Mouse (Mus musculus) ES-Bruce4 (cell line): Measurements from ENCODE around the gene Nr2f1. TPM values are rescaled to one million over a fixed set of nuclear protein-coding genes. Genes with fewer than 3 reads are reported as not detected.
A peak's percentile ranks its signal among the peaks of the same experiment; 100 is the strongest.
"Not testable (repeated sequence)": the region's sequence is repeated elsewhere in the genome, so short reads cannot be mapped to it uniquely, and the experiment has no call there.

Source experiments
- H3K27ac ChIP-seq: 2 replicates; pipeline ENCODE4 v1.5.1; 2012; ENCODE audit warnings: low read length, inconsistent platforms; ENCODE audit not compliant: insufficient read depth
- H3K27me3 ChIP-seq: 2 replicates; pipeline ENCODE4 v1.6.1; 2012; ENCODE audit warnings: mild to moderate bottlenecking, low read length, inconsistent platforms; ENCODE audit not compliant: control insufficient read depth, poor library complexity, insufficient read depth, severe bottlenecking
- H3K36me3 ChIP-seq: 2 replicates; pipeline ENCODE4 v1.6.1; 2012; ENCODE audit warnings: inconsistent platforms, mild to moderate bottlenecking, low read length, moderate library complexity; ENCODE audit not compliant: control insufficient read depth, poor library complexity, insufficient read depth, severe bottlenecking
- H3K4me1 ChIP-seq: one replicate; pipeline ENCODE4 v1.8.1; 2011; ENCODE audit warnings: low read length; ENCODE audit not compliant: control insufficient read depth, insufficient read depth
- H3K4me3 ChIP-seq: 2 replicates; pipeline ENCODE4 v1.5.1; 2011; ENCODE audit warnings: low read depth, mild to moderate bottlenecking, low read length
- H3K9ac ChIP-seq: 2 replicates; pipeline ENCODE4 v1.6.1; 2012; ENCODE audit warnings: low read depth, mild to moderate bottlenecking, inconsistent platforms; ENCODE audit not compliant: poor library complexity, severe bottlenecking
- H3K9me3 ChIP-seq: replicated peaks from 2 replicates; pipeline ENCODE4 v1.6.1; 2012; ENCODE audit warnings: mild to moderate bottlenecking, low read length, inconsistent platforms; ENCODE audit not compliant: control insufficient read depth, poor library complexity, insufficient read depth, severe bottlenecking
- CTCF ChIP-seq: IDR thresholded peaks from one replicate; pipeline ENCODE4 v1.8.1; 2011; ENCODE audit warnings: low read depth, low read length
- EP300 ChIP-seq: IDR thresholded peaks from 2 replicates; pipeline ENCODE4 v1.6.1; 2011; ENCODE audit warnings: low read depth, low read length; ENCODE audit not compliant: insufficient read depth
- POLR2A ChIP-seq: IDR thresholded peaks from one replicate; pipeline ENCODE4 v1.8.1; 2011; ENCODE audit warnings: low read length; ENCODE audit not compliant: insufficient read depth
- polyA plus RNA-seq: library from polyadenylated mRNA; stranded (reverse); fragments of >200 nt; gene quantifications from 2 replicates; pipeline ENCODE4 v1.2.4, GENCODE M21; 2011; ENCODE audit warnings: low read depth; ENCODE audit not compliant: missing spikeins, insufficient read depth, insufficient read length

Nr2f1 gene
- polyA plus RNA-seq = not detected in 2 replicates

- Histone ChIP-seq H3K4me3 (peak within 1 kb of the TSS; percentile 58), H3K9ac (peak within 1 kb of the TSS; percentile 68), H3K4me1 (no peaks in the 10 kb centered on the region), H3K9me3 (no peaks in the 10 kb centered on the region), H3K27me3 (peaks cover 34% of the 10 kb centered on the region), H3K36me3 (no peaks in the 10 kb centered on the region), H3K27ac (no peak within 1 kb of the TSS)
- TF ChIP-seq POLR2A = no peak
- no peak for TF ChIP-seq EP300
- no peak for TF ChIP-seq CTCF
Measured at GRCm38 (mm10) chr13:78199642-78200160, at the start of gene Nr2f1. Gene Nr2f1 (minus strand): TSS chr13:78199757.

GRCm38 (mm10) chr13:78221680-78222079 is 22.1 kb upstream of the Nr2f1 start:
- no peaks in the 10 kb centered on the region for H3K4me1 ChIP-seq
- H3K27ac ChIP-seq = no peak overlapping the region
- no peak for TF ChIP-seq CTCF
- no peak overlapping the region for H3K9ac ChIP-seq
- no peak overlapping the region for H3K4me3 ChIP-seq
- no peaks in the 10 kb centered on the region for H3K36me3 ChIP-seq
- H3K27me3 ChIP-seq = no peaks in the 10 kb centered on the region
- H3K9me3 ChIP-seq = no peaks in the 10 kb centered on the region

GRCm38 (mm10) chr13:78220238-78220637 is 20.7 kb upstream of the Nr2f1 start:
- H3K27ac ChIP-seq, H3K36me3 ChIP-seq, H3K9ac ChIP-seq, H3K4me3 ChIP-seq, H3K4me1 ChIP-seq, H3K27me3 ChIP-seq, H3K9me3 ChIP-seq: not testable (repeated sequence)

DNA sequence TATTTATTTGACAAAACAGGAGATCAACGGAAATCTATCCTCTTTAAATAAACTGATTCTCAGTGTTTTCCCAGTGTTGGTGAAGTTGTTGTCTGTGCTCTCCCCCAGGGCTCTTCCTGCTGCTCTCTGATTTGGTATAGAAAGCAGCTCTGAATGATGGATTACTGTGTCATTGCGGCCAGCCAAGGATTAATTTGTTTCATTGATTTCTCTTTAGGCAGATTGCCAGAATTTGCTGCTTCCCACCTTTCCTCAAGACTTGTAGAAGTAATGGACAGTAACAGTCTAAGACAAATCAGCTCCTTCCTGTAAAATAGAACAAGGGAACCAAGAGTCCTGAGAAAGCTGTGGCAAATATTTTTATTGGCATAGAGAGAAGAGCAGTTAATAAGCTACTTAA is 15.7 kb upstream of the Nr2f1 start:
- Histone ChIP-seq H3K27ac (no peak overlapping the region), H3K4me1 (no peaks in the 10 kb centered on the region), H3K9me3 (no peaks in the 10 kb centered on the region), H3K27me3 (no peaks in the 10 kb centered on the region), H3K9ac (no peak overlapping the region), H3K36me3 (no peaks in the 10 kb centered on the region), H3K4me3 (no peak overlapping the region)
- TF ChIP-seq EP300 (no peak), CTCF (no peak), POLR2A (no peak)

- H3K36me3 ChIP-seq = no peaks in the 10 kb centered on the region
- no peak overlapping the region for H3K27ac ChIP-seq
- no peak overlapping the region for H3K9ac ChIP-seq
- H3K9me3 ChIP-seq = no peaks in the 10 kb centered on the region
- H3K4me1 ChIP-seq = no peaks in the 10 kb centered on the region
- no peak overlapping the region for H3K4me3 ChIP-seq
- TF ChIP-seq EP300 = no peak
- TF ChIP-seq CTCF = no peak
- TF ChIP-seq POLR2A = no peak
- peaks cover 13% of the 10 kb centered on the region for H3K27me3 ChIP-seq
Measured at GRCm38 (mm10) chr13:78213155-78213554, 13.6 kb upstream of the Nr2f1 start.

GRCm38 (mm10) chr13:78212111-78212510 is 12.6 kb upstream of the Nr2f1 start:
- Histone ChIP-seq H3K27me3 (peaks cover 15% of the 10 kb centered on the region), H3K4me1 (no peaks in the 10 kb centered on the region)

More at GRCm38 (mm10) chr13:78212111-78212510, 12.6 kb upstream of the Nr2f1 start:
- Histone ChIP-seq H3K36me3 (no peaks in the 10 kb centered on the region), H3K27ac (no peak overlapping the region), H3K9ac (no peak overlapping the region), H3K4me3 (no peak overlapping the region), H3K9me3 (no peaks in the 10 kb centered on the region)
- no peak for TF ChIP-seq EP300
- no peak for TF ChIP-seq POLR2A
- no peak for TF ChIP-seq CTCF
